Comparison of ENCODE assay signal across 24 mouse cellular contexts in genomic region chr11:99329655-99330054, GRCm38 (mm10). TPM values are rescaled to one million over a fixed set of nuclear protein-coding genes. Genes with fewer than 3 reads are reported as not detected.
DNase-seq lines count a peak whose midpoint lies in the region; ATAC-seq and TF ChIP-seq lines count a peak whose summit lies in the region.
"Had no signal": no experiment of that assay in that cellular context is flagged by ENCODE, and none has a peak within 500 bp of the region (broad histone marks: within the 10 kb centered on the region; RNA-seq: fewer than 3 reads in every experiment).

No protein-coding gene starts in this region.

- no peak overlapping the region for H3K4me3 ChIP-seq in lung, postnatal 0 days (ENCODE audit: low read depth, low read length)
- H3K4me3 ChIP-seq in stomach, postnatal 0 days (ENCODE audit: low read depth, low read length): no peak overlapping the region
- H3K4me3 ChIP-seq: embryonic facial prominence, embryonic 13.5 days; embryonic facial prominence, embryonic 15.5 days; erythroblast, embryonic 14.5 days; forebrain, embryonic 10.5 days; forebrain, embryonic 12.5 days had no signal

- TF ChIP-seq EP300 in lung, postnatal 0 days (IDR thresholded peaks at IDR 0.05): peak; percentile 38; the same call in 1 of the 2 replicates
- TF ChIP-seq EP300 in stomach, postnatal 0 days (optimal IDR thresholded peaks at IDR 0.05): no peak

- no peaks in the 10 kb centered on the region for H3K27me3 ChIP-seq in lung, postnatal 0 days (replicated peaks; ENCODE audit: insufficient read depth, low read length)
- no peaks in the 10 kb centered on the region for H3K27me3 ChIP-seq in stomach, postnatal 0 days (ENCODE audit: control insufficient read depth, insufficient read depth, low read length)
- H3K27me3 ChIP-seq: embryonic facial prominence, embryonic 13.5 days; embryonic facial prominence, embryonic 15.5 days; forebrain, embryonic 12.5 days had no signal

- peak; percentile 40; the same call in 1 of the 2 replicates for ATAC-seq in lung, postnatal 0 days
- ATAC-seq in stomach, postnatal 0 days (ENCODE audit: low FRiP score, low TSS enrichment): peak; percentile 67; the same call in 1 of the 2 replicates
- ATAC-seq: forebrain, embryonic 14.5 days; forebrain, embryonic 16.5 days had no signal

- no peak for TF ChIP-seq CTCF in lung, postnatal 0 days (IDR thresholded peaks at IDR 0.05)
- no peak for TF ChIP-seq CTCF in stomach, postnatal 0 days (IDR thresholded peaks at IDR 0.05; ENCODE audit: low read depth)

- no peaks in the 10 kb centered on the region for H3K36me3 ChIP-seq in lung, postnatal 0 days (ENCODE audit: insufficient read depth, low read length)
- H3K36me3 ChIP-seq in stomach, postnatal 0 days (ENCODE audit: control insufficient read depth, insufficient read depth, low read length): no peaks in the 10 kb centered on the region
- H3K36me3 ChIP-seq: embryonic facial prominence, embryonic 13.5 days; embryonic facial prominence, embryonic 15.5 days; forebrain, embryonic 10.5 days; forebrain, embryonic 12.5 days had no signal

- peak; percentile 68 for DNase-seq in lung, postnatal 0 days (ENCODE audit: low spot score)
- DNase-seq in lung, postnatal 14 days: no peak
- DNase-seq in stomach, postnatal 0 days (ENCODE audit: low spot score): no peak
- peak; percentile 9 for DNase-seq in yolk sac, embryonic 10.5 days (ENCODE audit: low spot score)
- no peak for DNase-seq in left cerebral cortex, adult 9 months (ENCODE audit: low spot score in 2 of 2)
- DNase-seq: adrenal gland, adult 2 months; adrenal gland, postnatal 10 days; adrenal gland, postnatal 25 days; cerebellum, adult 11 months; cerebellum, adult 18-20 months; cerebellum, adult 8-10 months; cerebellum, adult 9-11 months; cerebellum, postnatal 14 days; cerebellum, postnatal 36 days; embryo, embryonic 11 days had no signal

- H3K4me2 ChIP-seq in lung, postnatal 0 days (replicated peaks; ENCODE audit: low read depth, low read length): no peak overlapping the region
- H3K4me2 ChIP-seq in stomach, postnatal 0 days (replicated peaks; ENCODE audit: low read depth): no peak overlapping the region
- H3K4me2 ChIP-seq: embryonic facial prominence, embryonic 13.5 days; embryonic facial prominence, embryonic 15.5 days; forebrain, embryonic 12.5 days had no signal

- WGBS in lung, postnatal 0 days: 33% methylated on average over 2 of the region's 2 CpGs
- 22% methylated on average over 2 of the region's 2 CpGs for WGBS in stomach, postnatal 0 days

- no peak overlapping the region for H3K9ac ChIP-seq in lung, postnatal 0 days (replicated peaks; ENCODE audit: low read depth)
- no peak overlapping the region for H3K9ac ChIP-seq in stomach, postnatal 0 days (ENCODE audit: low read length)
- H3K9ac ChIP-seq: embryonic facial prominence, embryonic 13.5 days; embryonic facial prominence, embryonic 15.5 days; forebrain, embryonic 12.5 days had no signal

- H3K9me3 ChIP-seq in lung, postnatal 0 days (ENCODE audit: low read length): no peaks in the 10 kb centered on the region
- no peaks in the 10 kb centered on the region for H3K9me3 ChIP-seq in stomach, postnatal 0 days (ENCODE audit: control insufficient read depth, low read length)
- H3K9me3 ChIP-seq: embryonic facial prominence, embryonic 13.5 days; embryonic facial prominence, embryonic 15.5 days; forebrain, embryonic 10.5 days; forebrain, embryonic 12.5 days had no signal

- no peak overlapping the region for H3K27ac ChIP-seq in lung, postnatal 0 days (ENCODE audit: low read length)
- no peak overlapping the region for H3K27ac ChIP-seq in stomach, postnatal 0 days (replicated peaks)
- H3K27ac ChIP-seq: embryonic facial prominence, embryonic 13.5 days; embryonic facial prominence, embryonic 15.5 days; forebrain, embryonic 10.5 days; forebrain, embryonic 12.5 days had no signal

- no peaks in the 10 kb centered on the region for H3K4me1 ChIP-seq in lung, postnatal 0 days (ENCODE audit: insufficient read depth, low read depth, low read length)
- H3K4me1 ChIP-seq in stomach, postnatal 0 days (replicated peaks; ENCODE audit: control insufficient read depth, insufficient read depth): no peaks in the 10 kb centered on the region
- H3K4me1 ChIP-seq: embryonic facial prominence, embryonic 13.5 days; embryonic facial prominence, embryonic 15.5 days; forebrain, embryonic 10.5 days; forebrain, embryonic 12.5 days had no signal

RNA-seq across cellular contexts. Expression of gene Krt25, which starts 6.9 kb away (rescaled TPM):
- 0.11 and 0.15 TPM in 2 replicates for polyA plus RNA-seq in lung, postnatal 0 days (2015; fragmentation: Nextera tagmentation; extraction: Ambion mirVana)
- polyA plus RNA-seq in stomach, postnatal 0 days (2015; fragmentation: Nextera tagmentation; extraction: Ambion mirVana): 0.12 TPM in 2 replicates
- polyA plus RNA-seq: adrenal gland, adult 2 months; C2C12; embryonic facial prominence, embryonic 11.5 days; erythroblast, embryonic 14.5 days; forebrain, embryonic 10.5 days; forebrain, embryonic 16.5 days had no signal

RNA-seq across cellular contexts. Expression of gene Krt26, which starts 8.1 kb away (rescaled TPM):
- polyA plus RNA-seq in lung, postnatal 0 days (2015; fragmentation: Nextera tagmentation; extraction: Ambion mirVana): not detected in 2 replicates
- not detected in 2 replicates for polyA plus RNA-seq in stomach, postnatal 0 days (2015; fragmentation: Nextera tagmentation; extraction: Ambion mirVana)
- polyA plus RNA-seq: adrenal gland, adult 2 months; C2C12; embryonic facial prominence, embryonic 13.5 days; erythroblast, embryonic 14.5 days; forebrain, embryonic 10.5 days; forebrain, embryonic 12.5 days; forebrain, embryonic 14.5 days had no signal

RNA-seq across cellular contexts. Expression of gene Krt27, which starts 21.2 kb away (rescaled TPM):
- not detected in 2 replicates for polyA plus RNA-seq in lung, postnatal 0 days (2015; fragmentation: Nextera tagmentation; extraction: Ambion mirVana)
- not detected in 2 replicates for polyA plus RNA-seq in stomach, postnatal 0 days (2015; fragmentation: Nextera tagmentation; extraction: Ambion mirVana)
- polyA plus RNA-seq: adrenal gland, adult 2 months; C2C12; erythroblast, embryonic 14.5 days; forebrain, embryonic 10.5 days; forebrain, embryonic 12.5 days; forebrain, embryonic 14.5 days; forebrain, embryonic 16.5 days had no signal

RNA-seq across cellular contexts. Expression of gene Krt24, which starts 44.6 kb away (rescaled TPM):
- polyA plus RNA-seq in lung, postnatal 0 days (2015; fragmentation: Nextera tagmentation; extraction: Ambion mirVana): not detected in 2 replicates
- not detected in 2 replicates for polyA plus RNA-seq in stomach, postnatal 0 days (2015; fragmentation: Nextera tagmentation; extraction: Ambion mirVana)
- polyA plus RNA-seq: adrenal gland, adult 2 months; C2C12; erythroblast, embryonic 14.5 days; forebrain, embryonic 10.5 days; forebrain, embryonic 12.5 days; forebrain, embryonic 14.5 days had no signal

RNA-seq across cellular contexts. Expression of gene Krt28, which starts 45.0 kb away (rescaled TPM):
- polyA plus RNA-seq in lung, postnatal 0 days (2015; fragmentation: Nextera tagmentation; extraction: Ambion mirVana): 0.17 and 0.19 TPM in 2 replicates
- 0.10 TPM in 1 of 2 replicates, not detected in the other for polyA plus RNA-seq in stomach, postnatal 0 days (2015; fragmentation: Nextera tagmentation; extraction: Ambion mirVana)
- polyA plus RNA-seq: adrenal gland, adult 2 months; erythroblast, embryonic 14.5 days; forebrain, embryonic 16.5 days had no signal

Comparison
In these comparisons a context has a peak if more than half of its experiments do, and no peak if none do; other contexts are left out.
1. DNase-seq: peak in lung, postnatal 0 days (single experiment) and yolk sac, embryonic 10.5 days (single experiment); none in lung, postnatal 14 days (single experiment), stomach, postnatal 0 days (single experiment) and left cerebral cortex, adult 9 months (0 of 2).